Mouse (Mus musculus) kidney, postnatal 36 days (tissue): ENCODE measurements around the gene Dusp2.

Source experiments
- DNase-seq, 2 experiments: peaks; one replicate each; pipeline ENCODE4 v3.0.0; 2021 to 2022; ENCODE audit warnings: mixed read lengths in 2 of 2

Gene Dusp2

GRCm38 (mm10) chr2:127324456-127324855 is 11.5 kb upstream of the Dusp2 start:
- DNase-seq: no peak

GRCm38 (mm10) chr2:127328090-127328851 is 7.7 kb upstream of the Dusp2 start:
- peak in 1 of 2 experiments; percentile 14 for DNase-seq

GRCm38 (mm10) chr2:127332807-127333570 is 3.0 kb upstream of the Dusp2 start:
- no peak for DNase-seq

GRCm38 (mm10) chr2:127333945-127334603 is 1.9 kb upstream of the Dusp2 start:
- peak in 1 of 2 experiments; percentile 11 for DNase-seq

GRCm38 (mm10) chr2:127335078-127335541 is 849 bp upstream of the Dusp2 start:
- peak in 1 of 2 experiments; percentile 8 for DNase-seq

GRCm38 (mm10) chr2:127336497-127336832 is 506 bp downstream of the Dusp2 start:
- peak in 1 of 2 experiments; percentile 17 for DNase-seq

- no peak for DNase-seq
Observed at GRCm38 (mm10) chr2:127336885-127337284, 926 bp downstream of the Dusp2 start.

- no peak for DNase-seq
Observed at GRCm38 (mm10) chr2:127337531-127337930, 1.6 kb downstream of the Dusp2 start.

- DNase-seq: no peak
Observed at GRCm38 (mm10) chr2:127338012-127338411, 2.1 kb downstream of the Dusp2 start.

- DNase-seq: no peak
Observed at GRCm38 (mm10) chr2:127338416-127338815, 2.5 kb downstream of the Dusp2 start, which contains the start of gene Astl. Gene Astl (plus strand): TSS chr2:127338639.

GRCm38 (mm10) chr2:127338833-127339232 is 2.9 kb downstream of the Dusp2 start:
- DNase-seq: no peak

- DNase-seq: no peak
Observed at GRCm38 (mm10) chr2:127339262-127339661, 3.3 kb downstream of the Dusp2 start.

GRCm38 (mm10) chr2:127341159-127341558 is 5.2 kb downstream of the Dusp2 start:
- DNase-seq: peak; percentile 57 to 85

- peak in 1 of 2 experiments; percentile 47 for DNase-seq
Observed at GRCm38 (mm10) chr2:127346334-127346733, 10.4 kb downstream of the Dusp2 start.

- DNase-seq: no peak
Observed at GRCm38 (mm10) chr2:127347147-127347985, 11.4 kb downstream of the Dusp2 start.

GRCm38 (mm10) chr2:127353881-127354280 is 17.9 kb downstream of the Dusp2 start:
- peak in 1 of 2 experiments; percentile 11 for DNase-seq

GRCm38 (mm10) chr2:127362459-127363281 is 26.7 kb downstream of the Dusp2 start, which contains the start of gene Adra2b:
Gene Adra2b (plus strand): TSS chr2:127363208.
- DNase-seq: peak; percentile 95 to 97

GRCm38 (mm10) chr2:127363282-127363652 is 27.3 kb downstream of the Dusp2 start:
- no peak for DNase-seq

- DNase-seq: peak in 1 of 2 experiments; percentile 69
Observed at GRCm38 (mm10) chr2:127363696-127364095, 27.7 kb downstream of the Dusp2 start.

GRCm38 (mm10) chr2:127364452-127364851 is 28.5 kb downstream of the Dusp2 start:
- DNase-seq: peak; percentile 77 to 79

GRCm38 (mm10) chr2:127367126-127367820 is 31.3 kb downstream of the Dusp2 start:
- peak; percentile 69 to 84 for DNase-seq
